Mouse (Mus musculus) spleen, adult 2 months (tissue): Measurements from ENCODE around the gene Macrod2.

Experiments
- CTCF ChIP-seq: fragments of 200-500 bp; IDR thresholded peaks from 2 replicates; pipeline ENCODE4 v1.5.1; 2011; ENCODE audit warnings: mild to moderate bottlenecking, inconsistent platforms; ENCODE audit not compliant: insufficient read depth, insufficient read length, insufficient replicate concordance; ENCODE audit errors: extremely low read depth
- POLR2A ChIP-seq: fragments of 200-500 bp; IDR thresholded peaks from 2 replicates; pipeline ENCODE4 v1.6.1; 2011; ENCODE audit warnings: low read depth, low read length, inconsistent platforms

DNA sequence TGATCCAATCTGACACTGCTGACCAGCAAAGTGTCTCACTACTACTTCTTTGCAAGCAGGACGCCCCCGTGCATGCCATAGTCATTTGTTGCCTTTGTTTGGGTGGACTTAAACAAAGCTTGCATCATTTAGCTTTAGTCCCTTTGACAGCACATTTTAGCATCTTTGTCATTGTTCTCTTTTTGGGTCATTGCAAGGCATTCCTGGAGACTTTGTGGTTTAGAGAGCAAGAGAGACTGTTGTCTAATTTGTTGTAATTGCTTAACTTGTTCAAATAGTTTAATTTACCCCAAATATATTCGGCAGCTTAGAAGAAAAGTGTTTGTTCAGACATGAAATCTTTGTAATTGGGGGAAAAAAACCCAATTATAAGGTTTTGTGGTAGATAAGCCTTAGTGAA, 511.0 kb downstream of the Macrod2 start:
- TF ChIP-seq POLR2A (no peak), CTCF (no peak)
